Mouse (Mus musculus) kidney, embryonic 15.5 days (tissue): ENCODE results near the gene Gm7879. TPM values are rescaled to one million over a fixed set of nuclear protein-coding genes. Genes with fewer than 3 reads are reported as not detected.
"Not testable (repeated sequence)": the region's sequence is repeated elsewhere in the genome, so short reads cannot be mapped to it uniquely, and the experiment has no call there.

Source experiments
- ATAC-seq: fragments of 200-750 bp; cut with Nextera tagmentation; replicated peaks from 2 replicates; pipeline ENCODE4 v1.8.0; 2017; ENCODE audit warnings: moderate TSS enrichment; ENCODE audit not compliant: low FRiP score
- H3K27ac ChIP-seq: fragments of 300-500 bp; sonication (generic); 2 replicates; pipeline ENCODE4 v1.5.1; 2015; ENCODE audit warnings: mild to moderate bottlenecking, inconsistent platforms
- H3K27me3 ChIP-seq: fragments of 300-500 bp; sonication (generic); 2 replicates; pipeline ENCODE4 v1.6.1; 2015; ENCODE audit warnings: inconsistent platforms
- H3K36me3 ChIP-seq: fragments of 300-500 bp; sonication (generic); 2 replicates; pipeline ENCODE4 v1.6.1; 2015; ENCODE audit warnings: inconsistent platforms
- H3K4me1 ChIP-seq: fragments of 300-500 bp; sonication (generic); 2 replicates; pipeline ENCODE4 v1.6.1; 2015; ENCODE audit warnings: inconsistent platforms
- H3K4me2 ChIP-seq: fragments of 300-500 bp; sonication (generic); 2 replicates; pipeline ENCODE4 v1.6.1; 2015; ENCODE audit warnings: moderate library complexity, mild to moderate bottlenecking, inconsistent platforms
- H3K4me3 ChIP-seq: fragments of 300-500 bp; sonication (generic); replicated peaks from 2 replicates; pipeline ENCODE4 v1.5.1; 2015; ENCODE audit warnings: mild to moderate bottlenecking, inconsistent platforms
- H3K9ac ChIP-seq: fragments of 300-500 bp; sonication (generic); 2 replicates; pipeline ENCODE4 v1.6.1; 2015; ENCODE audit warnings: mild to moderate bottlenecking, inconsistent platforms
- H3K9me3 ChIP-seq: fragments of 300-500 bp; sonication (generic); replicated peaks from 2 replicates; pipeline ENCODE4 v1.6.1; 2016; ENCODE audit warnings: inconsistent platforms
- WGBS: fragments of 180-500 bp; shearing (Covaris S2); methylation state at CpG from one replicate; pipeline ENCODE4 v1.1.7; 2015; ENCODE audit warnings: mixed read lengths; 5-methylcytosine and 5-hydroxymethylcytosine counted together
- polyA plus RNA-seq: library from polyadenylated mRNA; unstranded; fragments of >200 nt; fragmentation: Nextera tagmentation; extraction: Ambion mirVana; gene quantifications from 2 replicates; pipeline ENCODE4 v1.2.1, GENCODE M21; 2015

Gene Gm7879
- 0.40 and 0.83 TPM in 2 replicates for polyA plus RNA-seq

DNA sequence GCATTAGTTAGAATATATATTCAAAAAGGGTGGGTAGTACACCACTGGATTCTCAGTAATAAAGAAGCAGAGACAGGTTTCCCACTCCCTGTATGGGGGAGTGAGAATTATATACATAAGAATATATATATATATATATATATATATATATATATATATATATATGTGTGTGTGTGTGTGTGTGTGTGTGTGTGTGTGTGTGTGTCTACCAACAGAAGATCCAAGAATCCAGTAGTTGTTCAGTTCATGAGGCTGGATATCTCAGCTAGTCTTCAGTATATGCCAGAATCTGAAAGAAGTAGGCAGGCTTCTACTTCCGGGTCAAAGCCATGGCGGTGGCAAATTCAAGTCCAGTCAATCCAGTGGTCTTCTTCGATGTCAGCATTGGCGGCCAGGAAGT, at the start of gene Gm7879:
Gm7879 (plus strand) TSS at position 301 of the 400 bp plus-strand sequence.
- not testable (repeated sequence) for H3K4me2 ChIP-seq, H3K9ac ChIP-seq, ATAC-seq, H3K36me3 ChIP-seq, H3K9me3 ChIP-seq, H3K4me3 ChIP-seq, H3K4me1 ChIP-seq, H3K27ac ChIP-seq, H3K27me3 ChIP-seq
- 94% methylated on average over 4 of the region's 4 CpGs for WGBS

DNA sequence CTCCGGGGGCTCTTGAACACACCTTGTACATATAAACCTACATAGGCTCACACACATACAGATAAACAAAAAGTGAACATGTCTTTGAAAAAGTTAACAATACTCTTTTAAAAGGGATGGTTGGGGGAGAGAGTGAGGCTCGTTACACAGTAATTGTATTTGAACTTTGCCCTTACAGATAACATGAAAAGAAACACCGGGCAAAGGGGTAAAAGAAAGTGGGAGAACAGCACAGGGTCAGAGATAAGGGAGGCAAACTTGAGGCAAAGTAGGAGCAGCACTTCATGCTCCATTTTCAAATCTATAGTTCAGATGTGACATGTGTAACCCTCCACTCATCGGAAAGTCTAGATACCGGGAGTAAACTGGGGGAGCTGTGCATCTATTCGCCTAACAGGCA, 49.3 kb upstream of the Gm7879 start:
- no peak overlapping the region for H3K27ac ChIP-seq

DNA sequence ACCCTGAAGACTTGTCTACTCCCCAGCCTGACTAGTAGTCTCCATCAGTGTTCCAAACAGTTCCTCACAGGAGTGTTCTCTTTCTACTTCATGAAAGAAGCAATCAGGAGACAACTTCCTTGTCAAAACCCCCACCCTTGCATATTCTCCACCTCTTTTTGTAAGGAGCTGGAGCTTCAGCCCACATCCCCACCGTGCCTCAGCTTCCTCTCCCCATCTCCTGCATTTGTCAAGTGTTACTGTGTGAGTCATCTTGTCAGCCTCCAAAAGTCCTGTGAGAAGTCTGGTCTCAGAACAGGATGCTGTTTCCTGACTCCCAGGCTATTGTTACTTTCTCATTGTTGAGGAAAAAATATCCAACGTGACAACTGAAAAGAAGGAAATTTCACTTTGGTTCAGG, 47.6 kb upstream of the Gm7879 start:
- ATAC-seq = no peak
- no peaks in the 10 kb centered on the region for H3K27me3 ChIP-seq
- 67% methylated on average over 2 of the region's 2 CpGs for WGBS
- H3K27ac ChIP-seq = 0 out of 2 replicates have a peak overlapping the region, but pooled peaks have one; percentile 32
- H3K9ac ChIP-seq = no peak overlapping the region
- H3K9me3 ChIP-seq = no peaks in the 10 kb centered on the region
- H3K4me2 ChIP-seq = no peak overlapping the region
- H3K4me3 ChIP-seq = no peak overlapping the region
- no peaks in the 10 kb centered on the region for H3K36me3 ChIP-seq
- H3K4me1 ChIP-seq = peaks cover 17% of the 10 kb centered on the region

More for the DNA sequence above, 49.3 kb upstream of the Gm7879 start:
- H3K4me1 ChIP-seq = peaks cover 8% of the 10 kb centered on the region
- H3K27me3 ChIP-seq = no peaks in the 10 kb centered on the region
- no peaks in the 10 kb centered on the region for H3K9me3 ChIP-seq
- H3K4me2 ChIP-seq = no peak overlapping the region
- H3K36me3 ChIP-seq = no peaks in the 10 kb centered on the region
- ATAC-seq = no peak
- H3K9ac ChIP-seq = no peak overlapping the region
- WGBS = 66% methylated on average over 6 of the region's 6 CpGs
- H3K4me3 ChIP-seq = no peak overlapping the region

DNA sequence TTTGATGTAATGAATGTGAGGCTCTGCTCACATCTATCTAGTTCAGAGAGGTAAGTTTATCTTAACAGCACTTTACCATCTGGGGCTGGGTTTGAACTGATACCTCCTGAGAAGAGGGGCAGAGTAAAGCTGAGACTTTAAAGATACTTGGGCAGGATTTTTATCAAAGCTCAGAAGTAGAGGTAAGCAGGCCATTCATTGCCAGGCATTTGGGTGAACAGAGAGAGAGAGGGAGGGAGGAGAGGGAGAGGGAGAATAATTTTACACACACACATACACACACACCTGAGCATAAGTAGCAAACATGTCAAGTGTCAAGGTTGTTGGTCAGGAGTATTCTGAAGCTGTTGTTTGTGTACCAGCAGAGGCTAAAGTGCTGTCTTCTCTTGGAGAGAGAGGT, 44.7 kb upstream of the Gm7879 start, which contains the start of gene Cd38:
Cd38 (plus strand) TSS at position 301 of the 400 bp plus-strand sequence.
- no peak for ATAC-seq
- H3K4me3 ChIP-seq = peak within 1 kb of the TSS; percentile 48
- peak within 1 kb of the TSS; percentile 49 for H3K9ac ChIP-seq
- H3K4me2 ChIP-seq = peak within 1 kb of the TSS; percentile 73
- H3K27ac ChIP-seq = peak within 1 kb of the TSS; percentile 77
- no peaks in the 10 kb centered on the region for H3K27me3 ChIP-seq
- H3K36me3 ChIP-seq = no peaks in the 10 kb centered on the region
- peaks cover 17% of the 10 kb centered on the region for H3K4me1 ChIP-seq
- no peaks in the 10 kb centered on the region for H3K9me3 ChIP-seq

DNA sequence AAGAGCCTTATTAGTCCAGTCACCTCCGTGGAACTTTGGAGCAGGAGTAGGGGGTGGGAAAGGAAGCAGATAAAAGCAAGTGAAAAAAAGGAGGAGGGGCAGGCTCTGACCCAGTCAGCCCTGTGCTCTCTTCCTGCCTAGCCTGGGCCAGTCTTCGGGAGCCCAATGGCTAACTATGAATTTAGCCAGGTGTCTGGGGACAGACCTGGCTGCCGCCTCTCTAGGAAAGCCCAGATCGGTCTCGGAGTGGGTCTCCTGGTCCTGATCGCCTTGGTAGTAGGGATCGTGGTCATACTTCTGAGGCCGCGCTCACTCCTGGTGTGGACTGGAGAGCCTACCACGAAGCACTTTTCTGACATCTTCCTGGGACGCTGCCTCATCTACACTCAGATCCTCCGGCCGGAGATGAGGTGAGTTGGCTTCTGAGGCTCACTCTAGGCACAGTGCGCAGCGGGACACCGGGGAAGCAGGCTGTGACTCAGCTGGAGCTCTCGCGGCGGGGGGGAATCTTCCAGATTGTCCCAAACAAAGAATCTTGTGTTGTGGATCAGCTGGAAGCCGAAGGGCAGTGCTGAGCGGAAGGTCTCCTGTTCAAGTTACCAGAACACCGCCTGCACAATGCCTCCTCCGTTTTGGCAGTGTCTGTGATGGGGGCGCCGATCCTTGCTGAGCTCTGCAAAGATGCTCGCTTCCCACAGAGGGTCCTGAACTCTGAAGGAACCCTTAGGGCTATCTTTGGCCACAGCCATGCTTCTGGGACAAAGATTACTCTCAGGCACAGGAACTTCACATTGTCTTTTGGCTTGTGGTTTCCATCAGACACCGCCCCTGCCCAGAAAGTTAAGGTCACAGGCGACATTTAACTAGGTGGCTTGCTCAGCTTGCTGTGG, 44.0 kb upstream of the Gm7879 start:
- no peaks in the 10 kb centered on the region for H3K36me3 ChIP-seq
- H3K9ac ChIP-seq = peak overlapping the region; percentile 49
- H3K9me3 ChIP-seq = no peaks in the 10 kb centered on the region
- peak overlapping the region; percentile 48 for H3K4me3 ChIP-seq
- WGBS = 4% methylated on average over 28 of the region's 28 CpGs
- H3K27ac ChIP-seq = peak overlapping the region; percentile 77
- ATAC-seq = peak; percentile 40
- peaks cover 17% of the 10 kb centered on the region for H3K4me1 ChIP-seq
- peak overlapping the region; percentile 73 for H3K4me2 ChIP-seq
- H3K27me3 ChIP-seq = no peaks in the 10 kb centered on the region

DNA sequence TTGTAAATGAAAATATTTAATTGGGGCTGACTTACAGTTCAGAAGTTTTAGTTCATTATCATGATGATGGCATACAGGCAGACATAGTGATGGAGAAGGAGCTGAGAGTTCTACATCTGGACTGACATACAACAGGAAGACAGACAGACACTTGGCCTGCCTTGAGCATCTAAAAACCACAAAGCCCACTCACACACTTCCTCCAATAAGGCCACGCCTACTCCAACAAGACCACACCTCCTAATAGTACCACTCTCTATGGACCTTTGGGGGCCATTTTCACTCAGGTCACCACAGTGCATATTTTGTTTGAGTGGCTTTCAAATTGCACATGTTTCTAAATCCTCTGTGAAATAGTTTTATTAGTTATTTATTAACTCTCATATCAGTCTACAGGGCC, 41.1 kb upstream of the Gm7879 start:
- Histone ChIP-seq H3K4me1 (peaks cover 12% of the 10 kb centered on the region), H3K27me3 (no peaks in the 10 kb centered on the region), H3K27ac (no peak overlapping the region), H3K9ac (no peak overlapping the region), H3K4me2 (no peak overlapping the region), H3K9me3 (no peaks in the 10 kb centered on the region), H3K36me3 (no peaks in the 10 kb centered on the region), H3K4me3 (no peak overlapping the region)
- no peak for ATAC-seq
- 64% methylated on average over 1 of the region's 1 CpGs for WGBS

DNA sequence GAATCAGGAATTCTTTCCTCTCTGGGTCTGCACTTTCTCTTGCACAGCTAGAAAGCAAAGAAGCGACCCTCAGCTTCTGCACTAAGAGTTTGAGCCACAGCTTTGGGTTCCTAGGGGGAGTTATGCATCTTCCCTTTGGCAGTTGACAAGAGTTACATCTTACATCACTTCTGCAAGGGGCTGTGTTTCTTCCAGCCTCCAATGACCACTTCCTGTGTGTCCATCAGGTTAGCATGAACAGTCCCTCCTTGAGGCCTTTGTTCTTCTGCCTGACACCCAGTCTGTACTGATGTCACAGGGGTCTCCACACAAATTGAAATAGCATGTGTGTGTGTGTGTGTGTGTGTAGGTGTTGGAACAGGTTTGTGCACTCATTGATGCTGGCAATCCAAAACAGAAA, 40.3 kb upstream of the Gm7879 start:
- H3K4me1 ChIP-seq = peaks cover 12% of the 10 kb centered on the region
- no peaks in the 10 kb centered on the region for H3K27me3 ChIP-seq
- no peak overlapping the region for H3K4me2 ChIP-seq
- H3K27ac ChIP-seq = no peak overlapping the region
- no peak overlapping the region for H3K9ac ChIP-seq
- no peaks in the 10 kb centered on the region for H3K36me3 ChIP-seq
- no peak overlapping the region for H3K4me3 ChIP-seq
- H3K9me3 ChIP-seq = no peaks in the 10 kb centered on the region
- 65% methylated on average over 1 of the region's 1 CpGs for WGBS
- no peak for ATAC-seq

DNA sequence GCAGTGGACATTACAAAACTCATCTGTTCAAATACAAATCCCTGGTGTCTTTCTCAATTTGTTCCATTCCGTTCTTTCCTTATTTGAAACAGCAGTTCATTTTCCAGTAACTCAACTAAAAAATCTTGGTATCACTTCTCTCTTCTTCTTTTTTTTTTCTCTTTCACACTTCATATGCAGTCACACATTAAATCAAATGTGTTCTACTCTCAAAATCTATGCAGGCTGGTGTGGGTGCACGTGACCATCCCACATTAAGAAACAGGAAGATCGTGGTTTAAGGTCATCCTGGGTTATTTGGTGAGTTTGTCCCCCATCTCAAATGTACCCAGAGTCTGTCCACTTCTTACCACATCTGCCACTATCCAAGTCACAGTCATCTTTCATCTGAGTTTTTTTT, 30.9 kb upstream of the Gm7879 start:
- H3K4me1 ChIP-seq = no peaks in the 10 kb centered on the region
- no peak overlapping the region for H3K4me3 ChIP-seq
- no peaks in the 10 kb centered on the region for H3K9me3 ChIP-seq
- no peak overlapping the region for H3K4me2 ChIP-seq
- no peaks in the 10 kb centered on the region for H3K36me3 ChIP-seq
- no peak overlapping the region for H3K9ac ChIP-seq
- no peak for ATAC-seq
- H3K27ac ChIP-seq = no peak overlapping the region
- 83% methylated on average over 3 of the region's 3 CpGs for WGBS
- H3K27me3 ChIP-seq = no peaks in the 10 kb centered on the region

DNA sequence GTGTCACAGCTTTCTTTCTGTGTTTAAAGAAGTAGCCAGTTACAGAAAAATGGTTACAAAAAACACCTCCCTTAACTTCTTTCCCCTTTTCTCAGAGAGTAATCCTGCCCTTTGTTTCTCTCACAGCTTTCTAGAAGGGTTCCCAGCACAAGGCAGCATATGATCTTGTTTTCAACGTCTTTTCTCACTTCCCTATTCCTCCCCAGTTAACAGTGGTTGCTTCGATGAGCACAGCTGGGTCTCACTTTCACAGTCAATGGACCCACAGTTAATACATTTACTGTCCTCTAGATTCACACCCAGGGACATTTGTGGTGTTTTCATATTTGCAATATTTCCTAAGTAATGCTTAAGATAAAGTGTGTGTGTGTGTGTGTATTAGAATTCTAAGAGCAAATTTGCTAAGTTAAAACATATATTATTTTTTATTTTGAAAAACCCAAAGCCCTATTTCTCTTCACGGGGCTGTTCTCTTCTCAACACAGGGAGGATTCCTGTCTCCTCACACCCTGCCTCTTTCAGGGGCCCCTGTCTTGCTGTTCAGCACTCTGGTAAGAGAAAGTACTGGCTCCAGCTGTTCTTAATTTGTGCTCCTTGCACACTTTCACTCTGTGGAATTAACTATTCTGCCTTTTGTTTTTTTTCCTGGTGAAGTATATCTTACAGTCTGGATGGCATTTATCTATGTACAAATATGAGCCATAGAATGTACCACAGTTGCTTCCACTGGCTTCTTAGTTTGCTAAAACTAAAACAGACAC, 27.7 kb upstream of the Gm7879 start:
- WGBS = 31% methylated on average over 3 of the region's 3 CpGs
- Histone ChIP-seq H3K36me3 (no peaks in the 10 kb centered on the region), H3K4me1 (no peaks in the 10 kb centered on the region), H3K4me3 (no peak overlapping the region), H3K27me3 (no peaks in the 10 kb centered on the region), H3K9me3 (no peaks in the 10 kb centered on the region), H3K27ac (no peak overlapping the region), H3K4me2 (no peak overlapping the region), H3K9ac (no peak overlapping the region)
- ATAC-seq = no peak

DNA sequence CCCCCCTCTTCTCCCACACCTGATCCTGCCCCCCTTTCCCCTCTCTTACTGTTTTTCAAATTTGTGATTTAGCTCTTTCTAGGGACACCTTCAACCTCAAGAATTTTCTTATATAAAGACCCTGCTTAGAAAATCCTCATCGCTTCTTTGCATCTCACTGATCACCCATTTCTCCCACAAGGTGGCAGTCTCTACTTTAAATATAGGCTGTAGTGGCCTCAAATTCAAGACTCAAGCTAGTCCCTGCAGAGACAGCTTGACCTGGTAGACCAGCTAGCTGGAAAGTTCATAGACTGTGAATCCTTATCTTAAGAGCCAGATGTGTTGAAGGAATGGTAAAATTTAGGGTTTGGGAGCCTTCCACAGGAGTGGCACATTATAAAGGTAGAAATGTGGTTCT, 20.6 kb upstream of the Gm7879 start:
- no peak overlapping the region for H3K4me3 ChIP-seq
- no peaks in the 10 kb centered on the region for H3K4me1 ChIP-seq
- no peak for ATAC-seq
- no peak overlapping the region for H3K9ac ChIP-seq
- 29% methylated on average over 1 of the region's 1 CpGs for WGBS
- 0 out of 2 replicates have a peak, but pooled peaks cover 3% of the 10 kb centered on the region for H3K27me3 ChIP-seq
- H3K36me3 ChIP-seq = no peaks in the 10 kb centered on the region
- no peak overlapping the region for H3K27ac ChIP-seq
- no peaks in the 10 kb centered on the region for H3K9me3 ChIP-seq
- no peak overlapping the region for H3K4me2 ChIP-seq

DNA sequence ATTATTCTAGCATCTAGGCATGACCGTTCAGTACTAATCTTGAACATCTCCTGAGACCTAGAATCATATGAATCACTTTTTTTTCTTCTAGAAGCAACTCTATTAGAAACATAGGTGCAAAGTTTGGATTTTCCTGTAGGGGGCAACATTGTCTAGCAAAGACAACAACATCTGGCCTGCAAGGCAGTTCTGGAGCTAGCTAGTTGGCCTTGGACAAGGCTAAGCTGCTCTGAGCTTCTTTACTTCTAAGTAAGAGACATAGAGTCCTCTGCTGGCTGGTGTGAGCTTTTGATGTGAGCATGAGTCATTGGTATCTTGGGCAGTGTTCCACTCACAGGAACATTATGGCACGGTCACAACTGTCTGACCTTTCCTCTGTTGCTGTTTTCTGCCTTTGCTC, 18.8 kb upstream of the Gm7879 start:
- H3K4me2 ChIP-seq = no peak overlapping the region
- 0 out of 2 replicates have a peak, but pooled peaks cover 3% of the 10 kb centered on the region for H3K27me3 ChIP-seq
- no peak overlapping the region for H3K9ac ChIP-seq
- H3K4me3 ChIP-seq = no peak overlapping the region
- no peaks in the 10 kb centered on the region for H3K36me3 ChIP-seq
- H3K9me3 ChIP-seq = no peaks in the 10 kb centered on the region
- H3K27ac ChIP-seq = no peak overlapping the region
- ATAC-seq = peak; percentile 60; the same call in 1 of the 2 replicates
- no peaks in the 10 kb centered on the region for H3K4me1 ChIP-seq
- 60% methylated on average over 2 of the region's 2 CpGs for WGBS

DNA sequence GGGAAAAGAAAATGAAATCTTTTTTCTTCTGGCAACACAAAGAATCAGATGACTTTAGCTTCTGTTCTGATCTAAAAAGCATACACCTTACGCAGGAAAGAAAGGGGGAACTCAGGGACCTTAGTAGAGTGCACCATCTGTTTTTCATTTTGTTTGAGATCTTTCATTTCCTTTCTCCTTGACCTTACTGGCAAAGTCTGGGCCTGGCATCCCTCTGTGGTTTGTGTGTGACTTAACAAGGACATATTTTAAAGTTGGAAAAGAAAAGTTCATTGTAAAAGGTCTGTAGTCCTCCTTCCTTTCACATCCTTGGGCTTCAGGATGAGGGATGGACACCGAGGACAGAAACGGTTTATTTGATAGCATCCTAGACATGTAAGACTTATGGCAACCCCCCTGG, 17.0 kb upstream of the Gm7879 start:
- no peak overlapping the region for H3K4me2 ChIP-seq
- H3K9ac ChIP-seq = no peak overlapping the region
- H3K9me3 ChIP-seq = no peaks in the 10 kb centered on the region
- ATAC-seq = no peak
- no peaks in the 10 kb centered on the region for H3K4me1 ChIP-seq
- no peak overlapping the region for H3K4me3 ChIP-seq
- 0 out of 2 replicates have a peak, but pooled peaks cover 3% of the 10 kb centered on the region for H3K27me3 ChIP-seq
- 71% methylated on average over 3 of the region's 3 CpGs for WGBS
- no peaks in the 10 kb centered on the region for H3K36me3 ChIP-seq
- no peak overlapping the region for H3K27ac ChIP-seq
